Mouse (Mus musculus) neural tube, embryonic 12.5 days (tissue): Measurements from ENCODE around the gene Elmo1. TPM values are rescaled to one million over a fixed set of nuclear protein-coding genes. Genes with fewer than 3 reads are reported as not detected.
A peak's percentile ranks its signal among the peaks of the same experiment; 100 is the strongest.

ENCODE experiments used
- ATAC-seq: fragments of 200-750 bp; cut with Nextera tagmentation; 2 replicates; pipeline ENCODE4 v1.8.0; 2017; ENCODE audit warnings: low read depth, mild to moderate bottlenecking, moderate TSS enrichment, moderate library complexity; ENCODE audit not compliant: low FRiP score
- H3K27ac ChIP-seq: fragments of 300-500 bp; sonication (generic); 2 replicates; pipeline ENCODE4 v1.5.1; 2016
- H3K27me3 ChIP-seq: fragments of 300-500 bp; sonication (generic); replicated peaks from 2 replicates; pipeline ENCODE4 v1.6.1; 2016; ENCODE audit warnings: mild to moderate bottlenecking
- H3K36me3 ChIP-seq: fragments of 300-500 bp; sonication (generic); 2 replicates; pipeline ENCODE4 v1.6.1; 2016; ENCODE audit warnings: mild to moderate bottlenecking
- H3K4me1 ChIP-seq: fragments of 300-500 bp; sonication (generic); 2 replicates; pipeline ENCODE4 v1.6.1; 2016
- H3K4me2 ChIP-seq: fragments of 300-500 bp; sonication (generic); replicated peaks from 2 replicates; pipeline ENCODE4 v1.6.1; 2016; ENCODE audit warnings: mild to moderate bottlenecking
- H3K4me3 ChIP-seq: fragments of 300-500 bp; sonication (generic); 2 replicates; pipeline ENCODE4 v1.5.1; 2016
- H3K9ac ChIP-seq: fragments of 300-500 bp; sonication (generic); 2 replicates; pipeline ENCODE4 v1.6.1; 2016; ENCODE audit warnings: mild to moderate bottlenecking
- H3K9me3 ChIP-seq: fragments of 300-500 bp; sonication (generic); 2 replicates; pipeline ENCODE4 v1.6.1; 2016; ENCODE audit warnings: mild to moderate bottlenecking
- WGBS: fragments of 180-500 bp; shearing (Covaris S2); methylation state at CpG from one replicate; pipeline ENCODE4 v1.1.7; 2016; 5-methylcytosine and 5-hydroxymethylcytosine counted together
- polyA plus RNA-seq: library from polyadenylated mRNA; unstranded; fragments of >200 nt; fragmentation: Nextera tagmentation; extraction: Ambion mirVana; gene quantifications from 2 replicates; pipeline ENCODE4 v1.2.1, GENCODE M21; 2016

Gene Elmo1
- polyA plus RNA-seq, 1 experiment from 2014 or later: 39.5 TPM

- ATAC-seq: no peak
- no peaks in the 10 kb centered on the region for H3K36me3 ChIP-seq
- H3K9ac ChIP-seq: no peak overlapping the region
- H3K4me3 ChIP-seq: no peak overlapping the region
- H3K27me3 ChIP-seq: no peaks in the 10 kb centered on the region
- 79% methylated on average over 9 of the region's 9 CpGs for WGBS
- H3K27ac ChIP-seq: no peak overlapping the region
- H3K9me3 ChIP-seq: no peaks in the 10 kb centered on the region
- H3K4me2 ChIP-seq: no peak overlapping the region
- H3K4me1 ChIP-seq: no peaks in the 10 kb centered on the region
Observed at GRCm38 (mm10) chr13:20410306-20411101, 320.1 kb downstream of the Elmo1 start.

- Histone ChIP-seq H3K27me3 (no peaks in the 10 kb centered on the region), H3K9me3 (no peaks in the 10 kb centered on the region), H3K4me3 (no peak overlapping the region), H3K27ac (no peak overlapping the region), H3K9ac (no peak overlapping the region), H3K36me3 (no peaks in the 10 kb centered on the region), H3K4me1 (no peaks in the 10 kb centered on the region), H3K4me2 (no peak overlapping the region)
- no peak for ATAC-seq
- WGBS: 61% methylated on average over 5 of the region's 5 CpGs
Observed at GRCm38 (mm10) chr13:20416691-20417660, 326.6 kb downstream of the Elmo1 start.

- H3K4me3 ChIP-seq: no peak overlapping the region
- no peak overlapping the region for H3K9ac ChIP-seq
- H3K4me2 ChIP-seq: no peak overlapping the region
- no peak for ATAC-seq
- H3K4me1 ChIP-seq: no peaks in the 10 kb centered on the region; the same call in 1 of the 2 replicates
- WGBS: 72% methylated on average over 6 of the region's 6 CpGs
- no peaks in the 10 kb centered on the region for H3K9me3 ChIP-seq
- H3K36me3 ChIP-seq: no peaks in the 10 kb centered on the region
- H3K27me3 ChIP-seq: no peaks in the 10 kb centered on the region
- no peak overlapping the region for H3K27ac ChIP-seq
Observed at GRCm38 (mm10) chr13:20430998-20431397, 340.6 kb downstream of the Elmo1 start.

GRCm38 (mm10) chr13:20433221-20433858, 342.9 kb downstream of the Elmo1 start:
- Histone ChIP-seq H3K27me3 (no peaks in the 10 kb centered on the region), H3K9me3 (no peaks in the 10 kb centered on the region), H3K9ac (no peak overlapping the region), H3K4me2 (no peak overlapping the region), H3K27ac (no peak overlapping the region), H3K4me3 (no peak overlapping the region), H3K4me1 (no peaks in the 10 kb centered on the region; the same call in 1 of the 2 replicates), H3K36me3 (no peaks in the 10 kb centered on the region)
- ATAC-seq: no peak
- 74% methylated on average over 4 of the region's 4 CpGs for WGBS

- WGBS: 72% methylated on average over 4 of the region's 4 CpGs
- H3K36me3 ChIP-seq: no peaks in the 10 kb centered on the region
- no peaks in the 10 kb centered on the region for H3K9me3 ChIP-seq
- no peak for ATAC-seq
- H3K4me2 ChIP-seq: no peak overlapping the region
- H3K4me1 ChIP-seq: no peaks in the 10 kb centered on the region; the same call in 1 of the 2 replicates
- H3K27ac ChIP-seq: no peak overlapping the region
- H3K4me3 ChIP-seq: no peak overlapping the region
- H3K27me3 ChIP-seq: no peaks in the 10 kb centered on the region
- no peak overlapping the region for H3K9ac ChIP-seq
Observed at GRCm38 (mm10) chr13:20434071-20434470, 343.7 kb downstream of the Elmo1 start.

- no peaks in the 10 kb centered on the region for H3K9me3 ChIP-seq
- no peak overlapping the region for H3K4me3 ChIP-seq
- WGBS: 82% methylated on average over 1 of the region's 1 CpGs
- H3K4me1 ChIP-seq: no peaks in the 10 kb centered on the region
- H3K36me3 ChIP-seq: no peaks in the 10 kb centered on the region
- ATAC-seq: no peak
- H3K9ac ChIP-seq: no peak overlapping the region
- no peaks in the 10 kb centered on the region for H3K27me3 ChIP-seq
- no peak overlapping the region for H3K4me2 ChIP-seq
- H3K27ac ChIP-seq: no peak overlapping the region
Observed at GRCm38 (mm10) chr13:20439488-20439887, 349.1 kb downstream of the Elmo1 start.

GRCm38 (mm10) chr13:20450831-20451353, 360.5 kb downstream of the Elmo1 start:
- H3K27ac ChIP-seq: no peak overlapping the region
- H3K9ac ChIP-seq: no peak overlapping the region
- no peaks in the 10 kb centered on the region for H3K9me3 ChIP-seq
- peaks cover 21% of the 10 kb centered on the region; the same call in 1 of the 2 replicates for H3K4me1 ChIP-seq
- no peak overlapping the region for H3K4me3 ChIP-seq
- no peak for ATAC-seq
- WGBS: 33% methylated on average over 7 of the region's 7 CpGs
- no peaks in the 10 kb centered on the region for H3K36me3 ChIP-seq
- no peak overlapping the region for H3K4me2 ChIP-seq
- no peaks in the 10 kb centered on the region for H3K27me3 ChIP-seq

- peak; percentile 93 for ATAC-seq
- H3K9ac ChIP-seq: no peak overlapping the region
- no peaks in the 10 kb centered on the region for H3K27me3 ChIP-seq
- H3K4me1 ChIP-seq: peaks cover 21% of the 10 kb centered on the region; the same call in 1 of the 2 replicates
- no peak overlapping the region for H3K4me2 ChIP-seq
- H3K27ac ChIP-seq: no peak overlapping the region
- no peak overlapping the region for H3K4me3 ChIP-seq
- no peaks in the 10 kb centered on the region for H3K9me3 ChIP-seq
- no peaks in the 10 kb centered on the region for H3K36me3 ChIP-seq
- 42% methylated on average over 1 of the region's 1 CpGs for WGBS
Observed at GRCm38 (mm10) chr13:20454357-20454756, 364.0 kb downstream of the Elmo1 start.

- no peak overlapping the region for H3K4me2 ChIP-seq
- H3K36me3 ChIP-seq: no peaks in the 10 kb centered on the region
- no peak for ATAC-seq
- H3K27me3 ChIP-seq: no peaks in the 10 kb centered on the region
- H3K9me3 ChIP-seq: no peaks in the 10 kb centered on the region
- H3K4me1 ChIP-seq: 0 out of 2 replicates have a peak, but pooled peaks cover 5% of the 10 kb centered on the region
- 95% methylated on average over 6 of the region's 6 CpGs for WGBS
- no peak overlapping the region for H3K27ac ChIP-seq
- H3K4me3 ChIP-seq: no peak overlapping the region
- no peak overlapping the region for H3K9ac ChIP-seq
Observed at GRCm38 (mm10) chr13:20460096-20460495, 369.7 kb downstream of the Elmo1 start.

- H3K4me2 ChIP-seq: no peak overlapping the region
- no peak overlapping the region for H3K27ac ChIP-seq
- H3K27me3 ChIP-seq: no peaks in the 10 kb centered on the region
- ATAC-seq: no peak
- no peak overlapping the region for H3K9ac ChIP-seq
- no peaks in the 10 kb centered on the region for H3K9me3 ChIP-seq
- H3K4me3 ChIP-seq: no peak overlapping the region
- H3K36me3 ChIP-seq: no peaks in the 10 kb centered on the region
- WGBS: 87% methylated on average over 3 of the region's 3 CpGs
- no peaks in the 10 kb centered on the region for H3K4me1 ChIP-seq
Observed at GRCm38 (mm10) chr13:20461616-20462015, 371.2 kb downstream of the Elmo1 start.

GRCm38 (mm10) chr13:20464161-20464560, 373.8 kb downstream of the Elmo1 start:
- no peaks in the 10 kb centered on the region for H3K36me3 ChIP-seq
- no peak for ATAC-seq
- no peaks in the 10 kb centered on the region for H3K4me1 ChIP-seq
- no peaks in the 10 kb centered on the region for H3K27me3 ChIP-seq
- no peak overlapping the region for H3K4me3 ChIP-seq
- no peaks in the 10 kb centered on the region for H3K9me3 ChIP-seq
- no peak overlapping the region for H3K4me2 ChIP-seq
- H3K27ac ChIP-seq: no peak overlapping the region
- no peak overlapping the region for H3K9ac ChIP-seq

GRCm38 (mm10) chr13:20467381-20467780, 377.0 kb downstream of the Elmo1 start:
- no peak overlapping the region for H3K4me3 ChIP-seq
- no peak overlapping the region for H3K9ac ChIP-seq
- no peaks in the 10 kb centered on the region for H3K9me3 ChIP-seq
- H3K4me2 ChIP-seq: no peak overlapping the region
- no peak overlapping the region for H3K27ac ChIP-seq
- no peaks in the 10 kb centered on the region for H3K27me3 ChIP-seq
- peaks cover 10% of the 10 kb centered on the region; the same call in 1 of the 2 replicates for H3K4me1 ChIP-seq
- 95% methylated on average over 1 of the region's 1 CpGs for WGBS
- no peaks in the 10 kb centered on the region for H3K36me3 ChIP-seq
- no peak for ATAC-seq
